Mouse (Mus musculus) bone marrow macrophage, adult 2 months (primary cell): ENCODE results near the gene Hist1h3g.

Experiments used
- CTCF ChIP-seq: IDR thresholded peaks from 2 replicates; pipeline ENCODE4 v1.5.1; 2012; ENCODE audit warnings: low read depth, mild to moderate bottlenecking, low read length, moderate library complexity
- POLR2A ChIP-seq: IDR thresholded peaks from 2 replicates; pipeline ENCODE4 v1.6.1; 2012; ENCODE audit warnings: mild to moderate bottlenecking, low read depth, low read length, borderline replicate concordance

GRCm38 (mm10) chr13:23491263-23491662 is 44.0 kb upstream of the Hist1h3g start:
- TF ChIP-seq CTCF (no peak), POLR2A (no peak)
